Mouse (Mus musculus) macrophage (primary cell): ENCODE results near the gene Ulk4. TPM values are rescaled to one million over a fixed set of nuclear protein-coding genes. Genes with fewer than 3 reads are reported as not detected.
"Not testable (repeated sequence)": the region's sequence is repeated elsewhere in the genome, so short reads cannot be mapped to it uniquely, and the experiment has no call there.

ENCODE experiments used
- H3K27ac ChIP-seq: fragments of 350-480 bp; formaldehyde crosslinking; 2 replicates; pipeline ENCODE4 v1.9.0; 2021
- H3K36me3 ChIP-seq: fragments of 350-480 bp; formaldehyde crosslinking; 2 replicates; pipeline ENCODE4 v1.9.0; 2021; ENCODE audit errors: inconsistent target
- H3K4me3 ChIP-seq: fragments of 350-480 bp; formaldehyde crosslinking; 2 replicates; pipeline ENCODE4 v1.9.0; 2021; ENCODE audit errors: inconsistent target
- H3K79me2 ChIP-seq: fragments of 350-480 bp; formaldehyde crosslinking; 2 replicates; pipeline ENCODE4 v1.9.0; 2021; ENCODE audit errors: inconsistent target
- WGBS: methylation state at CpG from one replicate; pipeline ENCODE4 v1.1.7; 2026; ENCODE audit warnings: inconsistent platforms; ENCODE audit not compliant: missing documents; 5-methylcytosine and 5-hydroxymethylcytosine counted together
- polyA plus RNA-seq: library from polyadenylated mRNA; stranded (reverse); fragments of 250-400 nt; gene quantifications from 3 replicates; pipeline ENCODE4 v1.2.4, GENCODE M21; 2018; ENCODE audit warnings: inconsistent platforms

The Ulk4 gene
- polyA plus RNA-seq, 1 experiment from 2014 or later: 2.2 TPM

DNA sequence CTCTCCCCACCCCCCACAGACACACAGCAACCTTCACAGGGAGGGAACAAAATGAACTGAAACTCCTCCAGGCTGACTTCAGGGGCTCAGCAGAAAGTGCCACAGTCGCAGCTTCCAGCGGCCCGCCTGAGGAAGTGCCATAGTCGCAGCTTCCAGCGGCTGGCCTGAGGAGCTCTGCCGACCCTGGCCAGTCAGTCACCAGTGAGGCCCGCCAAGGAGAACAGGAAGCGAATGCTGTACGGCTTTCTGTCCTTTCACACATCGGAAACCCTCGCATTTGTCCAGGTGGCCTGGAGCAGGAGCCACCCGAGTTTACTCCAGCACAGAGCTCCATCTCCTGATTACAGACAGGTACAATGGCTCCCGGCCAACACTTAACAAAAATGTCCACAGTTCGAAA, 27.2 kb downstream of the Ulk4 start:
- 0 out of 2 replicates have a peak overlapping the region, but pooled peaks have one; percentile 10 for H3K27ac ChIP-seq
- H3K4me3 ChIP-seq: no peak overlapping the region
- H3K79me2 ChIP-seq: no peaks in the 10 kb centered on the region
- H3K36me3 ChIP-seq: no peaks in the 10 kb centered on the region
- 8% methylated on average over 14 of the region's 14 CpGs for WGBS

GRCm38 (mm10) chr9:121247956-121248775, 28.8 kb downstream of the Ulk4 start:
- Histone ChIP-seq H3K36me3 (no peaks in the 10 kb centered on the region), H3K4me3 (no peak overlapping the region)
- WGBS: 65% methylated on average over 12 of the region's 12 CpGs

GRCm38 (mm10) chr9:121247047-121247446, 29.9 kb downstream of the Ulk4 start:
- 76% methylated on average over 6 of the region's 6 CpGs for WGBS
- H3K36me3 ChIP-seq: no peaks in the 10 kb centered on the region

More at GRCm38 (mm10) chr9:121247956-121248775, 28.8 kb downstream of the Ulk4 start:
- Histone ChIP-seq H3K79me2 (no peaks in the 10 kb centered on the region), H3K27ac (no peak overlapping the region)

GRCm38 (mm10) chr9:121242331-121242730, 34.7 kb downstream of the Ulk4 start:
- Histone ChIP-seq H3K36me3 (no peaks in the 10 kb centered on the region), H3K27ac (no peak overlapping the region), H3K4me3 (no peak overlapping the region), H3K79me2 (no peaks in the 10 kb centered on the region)
- WGBS: 90% methylated on average over 6 of the region's 6 CpGs

More at GRCm38 (mm10) chr9:121247047-121247446, 29.9 kb downstream of the Ulk4 start:
- Histone ChIP-seq H3K27ac (no peak overlapping the region), H3K79me2 (no peaks in the 10 kb centered on the region), H3K4me3 (no peak overlapping the region)

- WGBS: 38% methylated on average over 5 of the region's 5 CpGs
- H3K27ac ChIP-seq: no peak overlapping the region
- H3K36me3 ChIP-seq: no peaks in the 10 kb centered on the region
- H3K79me2 ChIP-seq: no peaks in the 10 kb centered on the region
- no peak overlapping the region for H3K4me3 ChIP-seq
Observed at GRCm38 (mm10) chr9:121241806-121242205, 35.2 kb downstream of the Ulk4 start.

- Histone ChIP-seq H3K36me3 (no peaks in the 10 kb centered on the region), H3K4me3 (no peak overlapping the region), H3K27ac (no peak overlapping the region), H3K79me2 (no peaks in the 10 kb centered on the region)
- WGBS: 78% methylated on average over 8 of the region's 8 CpGs
Observed at GRCm38 (mm10) chr9:121241366-121241765, 35.6 kb downstream of the Ulk4 start.

GRCm38 (mm10) chr9:121240242-121240641, 36.8 kb downstream of the Ulk4 start:
- 31% methylated on average over 1 of the region's 5 CpGs for WGBS
- not testable (repeated sequence) for H3K79me2 ChIP-seq, H3K4me3 ChIP-seq, H3K27ac ChIP-seq, H3K36me3 ChIP-seq

- Histone ChIP-seq H3K36me3 (no peaks in the 10 kb centered on the region), H3K79me2 (no peaks in the 10 kb centered on the region), H3K27ac (no peak overlapping the region), H3K4me3 (no peak overlapping the region)
- WGBS: 82% methylated on average over 6 of the region's 6 CpGs
Observed at GRCm38 (mm10) chr9:121239571-121239970, 37.4 kb downstream of the Ulk4 start.

GRCm38 (mm10) chr9:121218636-121219035, 58.4 kb downstream of the Ulk4 start:
- no peaks in the 10 kb centered on the region for H3K79me2 ChIP-seq
- H3K4me3 ChIP-seq: no peak overlapping the region
- H3K36me3 ChIP-seq: no peaks in the 10 kb centered on the region
- WGBS: 94% methylated on average over 11 of the region's 11 CpGs
- H3K27ac ChIP-seq: no peak overlapping the region

DNA sequence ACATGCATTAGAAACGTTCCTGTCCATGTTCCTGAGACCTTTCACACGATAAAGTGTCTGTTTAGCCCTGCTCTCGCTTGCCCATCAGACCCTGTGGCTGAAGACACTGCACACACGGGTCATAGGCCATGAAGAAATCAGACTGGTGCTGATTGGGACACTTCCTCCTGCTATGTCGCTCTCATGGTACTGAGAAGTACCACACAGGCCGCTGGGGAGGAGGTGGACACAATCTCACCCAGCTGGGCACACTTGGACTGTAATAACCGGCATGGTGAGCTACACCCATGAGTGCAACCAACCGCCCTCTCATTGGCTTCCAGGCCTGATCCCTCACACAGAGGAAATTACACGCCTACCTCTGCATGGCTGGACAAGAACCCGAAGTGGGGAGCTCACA, 58.8 kb downstream of the Ulk4 start:
- Histone ChIP-seq H3K27ac (no peak overlapping the region), H3K4me3 (no peak overlapping the region), H3K36me3 (no peaks in the 10 kb centered on the region), H3K79me2 (no peaks in the 10 kb centered on the region)
- 68% methylated on average over 10 of the region's 10 CpGs for WGBS

DNA sequence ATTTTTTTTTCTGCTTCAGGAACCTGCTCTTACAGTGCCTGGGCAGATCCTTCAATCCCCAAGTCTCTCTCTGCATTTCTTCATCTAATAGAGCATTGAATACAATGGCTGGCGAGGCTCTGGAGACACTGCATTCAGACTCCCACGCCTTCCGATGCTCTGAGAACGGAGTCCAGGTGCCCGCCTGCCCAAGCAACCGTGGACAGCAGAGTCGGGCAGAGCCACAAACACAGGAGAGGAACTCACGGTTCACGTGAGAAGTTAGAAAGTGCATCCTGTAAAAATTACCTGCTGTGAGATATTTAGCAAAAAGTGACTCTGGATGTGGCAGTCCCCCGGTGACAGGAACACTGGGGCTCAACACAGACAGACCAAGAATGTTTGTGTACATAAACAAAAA, 59.3 kb downstream of the Ulk4 start:
- H3K36me3 ChIP-seq: no peaks in the 10 kb centered on the region
- no peaks in the 10 kb centered on the region for H3K79me2 ChIP-seq
- 90% methylated on average over 10 of the region's 10 CpGs for WGBS
- no peak overlapping the region for H3K27ac ChIP-seq
- H3K4me3 ChIP-seq: no peak overlapping the region

- WGBS: 88% methylated on average over 19 of the region's 20 CpGs
- Histone ChIP-seq H3K79me2 (no peaks in the 10 kb centered on the region), H3K27ac (no peak overlapping the region), H3K36me3 (no peaks in the 10 kb centered on the region), H3K4me3 (no peak overlapping the region)
Observed at GRCm38 (mm10) chr9:121216536-121217320, 60.3 kb downstream of the Ulk4 start.

DNA sequence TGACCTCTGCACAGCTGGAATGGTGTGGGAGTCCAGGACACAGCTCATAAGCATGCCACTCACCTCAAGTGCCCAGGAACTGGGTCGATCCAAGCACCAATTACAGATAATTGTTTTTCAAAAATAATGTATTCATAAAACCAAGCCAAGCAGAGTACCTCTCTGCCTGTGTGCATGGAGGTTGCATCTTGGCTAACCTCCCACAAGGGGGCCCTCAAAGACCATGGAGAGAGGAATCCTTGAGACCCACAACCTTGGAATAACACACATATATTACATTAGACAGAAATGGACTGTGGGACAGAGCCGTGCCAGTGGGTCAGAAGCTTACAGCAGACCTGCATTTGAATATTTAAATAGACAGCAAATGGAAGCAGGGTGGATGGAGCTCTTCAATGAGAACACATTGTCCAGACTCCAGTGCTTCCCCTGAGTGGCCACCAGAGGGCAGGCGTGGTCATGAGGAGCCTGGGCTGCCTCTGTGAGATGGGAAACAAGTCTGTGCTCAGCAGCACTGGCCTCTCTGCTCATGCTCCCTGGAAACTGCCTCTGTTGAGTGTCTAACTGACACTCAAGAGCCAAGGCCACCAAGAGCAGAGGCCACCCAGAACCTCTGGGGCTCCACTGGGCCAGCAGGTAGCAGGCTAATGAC, 61.5 kb downstream of the Ulk4 start:
- 42% methylated on average over 3 of the region's 3 CpGs for WGBS
- no peak overlapping the region for H3K27ac ChIP-seq
- H3K79me2 ChIP-seq: no peaks in the 10 kb centered on the region
- H3K4me3 ChIP-seq: no peak overlapping the region
- H3K36me3 ChIP-seq: no peaks in the 10 kb centered on the region

DNA sequence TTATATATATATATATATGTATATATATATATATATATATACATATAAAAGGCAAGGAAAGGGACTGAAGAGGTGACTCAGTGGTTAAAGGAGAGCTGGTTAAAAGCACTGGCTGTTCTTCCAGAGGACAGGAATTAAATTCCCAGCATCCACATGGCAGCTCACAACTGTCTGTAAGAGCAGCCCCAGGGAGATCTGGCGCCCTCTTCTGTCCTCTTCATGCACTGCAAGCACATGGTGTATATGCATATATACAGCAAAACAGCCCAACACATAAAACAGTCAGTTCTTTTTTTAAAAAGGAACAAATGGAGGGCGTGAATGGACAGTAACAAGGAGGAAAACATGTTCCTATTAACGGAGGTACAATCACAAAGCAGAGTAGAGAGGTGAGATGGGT, 64.7 kb downstream of the Ulk4 start:
- WGBS: 57% methylated on average over 3 of the region's 3 CpGs
- H3K4me3 ChIP-seq: no peak overlapping the region
- H3K79me2 ChIP-seq: no peaks in the 10 kb centered on the region
- H3K36me3 ChIP-seq: no peaks in the 10 kb centered on the region
- no peak overlapping the region for H3K27ac ChIP-seq

DNA sequence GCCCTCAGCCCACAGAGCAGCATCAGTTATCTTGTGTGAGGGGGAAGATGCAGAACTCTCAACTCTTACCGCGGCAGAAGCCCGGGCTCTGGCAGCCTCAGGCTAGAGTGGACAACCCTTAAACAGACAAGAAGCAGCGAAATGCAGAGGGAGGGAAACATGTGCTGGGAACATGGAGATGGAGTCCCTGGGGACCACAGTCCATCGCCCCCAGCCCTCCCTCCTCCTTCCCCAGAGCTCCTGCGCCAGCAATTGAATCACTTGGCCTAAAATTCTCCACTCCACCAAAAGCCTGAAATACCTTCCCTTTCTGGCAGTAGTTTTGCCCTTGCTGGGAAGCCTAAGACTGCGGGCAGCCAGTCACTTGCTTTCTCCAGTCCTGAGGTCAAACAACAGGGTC, 72.0 kb downstream of the Ulk4 start:
- no peak overlapping the region for H3K27ac ChIP-seq
- H3K4me3 ChIP-seq: no peak overlapping the region
- 95% methylated on average over 7 of the region's 7 CpGs for WGBS
- H3K79me2 ChIP-seq: no peaks in the 10 kb centered on the region
- H3K36me3 ChIP-seq: no peaks in the 10 kb centered on the region
